Comparison of ENCODE assay signal across 8 mouse cellular contexts in genomic region chr5:136243851-136244761, GRCm38 (mm10). TPM values are rescaled to one million over a fixed set of nuclear protein-coding genes. Genes with fewer than 3 reads are reported as not detected.
A peak's percentile ranks its signal among the peaks of the same experiment; 100 is the strongest.
DNase-seq lines count a peak whose midpoint lies in the region; ATAC-seq and TF ChIP-seq lines count a peak whose summit lies in the region.

No protein-coding gene starts in this region.

- in situ Hi-C loops in CH12.LX (cut with MboI; ENCODE audit: low pct_ligation_motif_present, low pct_unique_long_range_greater_than_20kb, low sequenced_read_pairs): no loop called here

- 1% methylated on average over 67 of the region's 67 CpGs for WGBS in heart, embryonic 15.5 days
- under 1% methylated on average over 65 of the region's 67 CpGs for WGBS in midbrain, embryonic 16.5 days

- H3K79me2 ChIP-seq in CH12.LX (replicated peaks; ENCODE audit: control insufficient read depth, extremely low read depth, insufficient read depth, poor library complexity, severe bottlenecking): no peaks in the 10 kb centered on the region

- H3K4me1 ChIP-seq in CH12.LX (ENCODE audit: control insufficient read depth in 1 of 2, insufficient read depth in 2 of 2): peaks cover 34 to 73% of the 10 kb centered on the region in 2 experiments
- peaks cover 21% of the 10 kb centered on the region for H3K4me1 ChIP-seq in heart, embryonic 15.5 days (replicated peaks)
- peaks cover 23% of the 10 kb centered on the region for H3K4me1 ChIP-seq in midbrain, embryonic 16.5 days (ENCODE audit: control insufficient read depth, insufficient read depth, low read length)

- ATAC-seq in heart, embryonic 15.5 days (replicated peaks; ENCODE audit: insufficient number of reproducible peaks, insufficient read depth, low FRiP score, low read depth): peak; percentile 32
- ATAC-seq in midbrain, embryonic 16.5 days: peak; percentile 71
- no peak for ATAC-seq in inflammation-experienced regulatory T-cells, adult 6 months

- DNase-seq in heart, adult 11 months: peak; percentile 94
- no peak for DNase-seq in heart, postnatal 25 days (ENCODE audit: low spot score)
- DNase-seq in CH12.LX (ENCODE audit: extremely low read depth): no peak
- peak; percentile 42 to 57 for DNase-seq in cerebellum, postnatal 25 days
- DNase-seq in left cerebral cortex, postnatal 25 days (ENCODE audit: low spot score in 2 of 2): peak; percentile 10 to 17

- no peak for TF ChIP-seq CTCF in CH12.LX (conservative IDR thresholded peaks at IDR 0.05 in 1 of 2, IDR thresholded peaks at IDR 0.05 in 1 of 2; ENCODE audit: low read depth in 2 of 2, low read length in 2 of 2)

- H3K9me3 ChIP-seq in CH12.LX (replicated peaks; ENCODE audit: low read length): no peaks in the 10 kb centered on the region
- no peaks in the 10 kb centered on the region for H3K9me3 ChIP-seq in heart, embryonic 15.5 days (replicated peaks)
- H3K9me3 ChIP-seq in midbrain, embryonic 16.5 days (replicated peaks; ENCODE audit: control insufficient read depth, low read length, poor library complexity, severe bottlenecking): no peaks in the 10 kb centered on the region

- peak overlapping the region; percentile 81 for H3K4me2 ChIP-seq in CH12.LX (ENCODE audit: insufficient read depth, low read depth, poor library complexity, severe bottlenecking)
- peak overlapping the region; percentile 99 for H3K4me2 ChIP-seq in heart, embryonic 15.5 days
- H3K4me2 ChIP-seq in midbrain, embryonic 16.5 days (ENCODE audit: low read length): peak overlapping the region; percentile 52

- TF ChIP-seq EP300 in CH12.LX (IDR thresholded peaks at IDR 0.05; ENCODE audit: low read length): no peak

- dilution Hi-C loops in CH12.LX (cut with MboI; ENCODE audit: extremely low pct_ligation_motif_present, extremely low pct_unique_long_range_greater_than_20kb, low sequenced_read_pairs): no loop called here

- peaks cover 0 to 16% of the 10 kb centered on the region in 2 experiments for H3K36me3 ChIP-seq in CH12.LX (replicated peaks in 1 of 2; ENCODE audit: control insufficient read depth in 1 of 2, insufficient read depth in 1 of 2, low read length in 1 of 2)
- no peaks in the 10 kb centered on the region for H3K36me3 ChIP-seq in heart, embryonic 15.5 days
- no peaks in the 10 kb centered on the region for H3K36me3 ChIP-seq in midbrain, embryonic 16.5 days (ENCODE audit: control insufficient read depth, insufficient read depth, low read length)

- TF ChIP-seq POLR2A in CH12.LX (IDR thresholded peaks at IDR 0.05; ENCODE audit: low read depth, low read length): no peak

- intact Hi-C loops in heart, postnatal 25 days (cut with DNase I): no loop called here
- intact Hi-C loops in left cerebral cortex, postnatal 25 days (cut with DNase I): no loop called here

- H3K27me3 ChIP-seq in CH12.LX (replicated peaks): no peaks in the 10 kb centered on the region
- H3K27me3 ChIP-seq in heart, embryonic 15.5 days: peaks cover 27% of the 10 kb centered on the region
- no peaks in the 10 kb centered on the region for H3K27me3 ChIP-seq in midbrain, embryonic 16.5 days (ENCODE audit: control insufficient read depth, insufficient read depth, low read depth, low read length)

- no peak for TF ChIP-seq RAD21 in CH12.LX (IDR thresholded peaks at IDR 0.05; ENCODE audit: low read depth, low read length)

- H3K9ac ChIP-seq in CH12.LX (ENCODE audit: insufficient read depth, low read depth): peak overlapping the region; percentile 41
- H3K9ac ChIP-seq in heart, embryonic 15.5 days: peak overlapping the region; percentile 65
- H3K9ac ChIP-seq in midbrain, embryonic 16.5 days (ENCODE audit: low read depth, low read length): peak overlapping the region; percentile 95

- peak overlapping the region; percentile 68 to 75 (median 72) for H3K4me3 ChIP-seq in CH12.LX (replicated peaks in 1 of 3; ENCODE audit: low read depth in 2 of 3, low read length in 2 of 3, poor library complexity in 1 of 3)
- H3K4me3 ChIP-seq in heart, embryonic 15.5 days: peak overlapping the region; percentile 85
- H3K4me3 ChIP-seq in midbrain, embryonic 16.5 days (ENCODE audit: low read depth, low read length): peak overlapping the region; percentile 88

- no peak overlapping the region for H3K27ac ChIP-seq in CH12.LX (ENCODE audit: insufficient read depth, low read depth)
- H3K27ac ChIP-seq in heart, embryonic 15.5 days: 0 out of 2 replicates have a peak overlapping the region, but pooled peaks have one; percentile 74
- peak overlapping the region; percentile 89 for H3K27ac ChIP-seq in midbrain, embryonic 16.5 days (ENCODE audit: low read length)

TF ChIP-seq in CH12.LX, 34 proteins besides CTCF, POLR2A, EP300 and RAD21:
- no peak for TF ChIP-seq RCOR1 (conservative IDR thresholded peaks at IDR 0.05; ENCODE audit: low read depth, low read length)
- TF ChIP-seq NRF1 (IDR thresholded peaks at IDR 0.05; ENCODE audit: low read depth, low read length): no peak
- peak; percentile 80; the same call in 1 of the 2 replicates for TF ChIP-seq UBTF (IDR thresholded peaks at IDR 0.05; ENCODE audit: low read depth, low read length)
- no peak for TF ChIP-seq HCFC1 (IDR thresholded peaks at IDR 0.05; ENCODE audit: low read depth, low read length)
- no peak for TF ChIP-seq TBP (conservative IDR thresholded peaks at IDR 0.05; ENCODE audit: low read depth, low read length)
- no peak for TF ChIP-seq TCF12 (IDR thresholded peaks at IDR 0.05; ENCODE audit: low read depth, low read length)
- TF ChIP-seq GABPA (IDR thresholded peaks at IDR 0.05; ENCODE audit: insufficient replicate concordance, low read depth, low read length): no peak

RNA-seq across cellular contexts. Expression of gene Sh2b2, which starts 2.2 kb away (rescaled TPM):
- total RNA-seq in heart, postnatal 25 days (2021): under 1 TPM; 0.62 to 0.75 TPM
- total RNA-seq in CH12.LX (2012; rRNA removed) (16.2 and 17.9 TPM in 2 replicates), CH12.LX (2014; rRNA removed) (8.1 and 8.5 TPM in 2 replicates)
- polyA plus RNA-seq in CH12.LX (2012; ENCODE audit: insufficient read length, low read depth): 26.4 and 27.8 TPM in 2 replicates
- 1.1 and 2.3 TPM in 2 replicates for polyA plus RNA-seq in heart, embryonic 15.5 days (2015; fragmentation: Nextera tagmentation; extraction: Ambion mirVana)
- total RNA-seq in left cerebral cortex, postnatal 25 days (2021): 1 to 10 TPM; 7.2 to 8.2 TPM
- 24.8 and 24.9 TPM in 2 replicates for polyA plus RNA-seq in midbrain, embryonic 16.5 days (2015; fragmentation: Nextera tagmentation; extraction: Ambion mirVana)
- polyA plus RNA-seq in inflammation-experienced regulatory T-cells, adult 6 months (2017; shearing (Covaris generic)): under 1 TPM in 1 of 3 experiments, not detected in 2; 0.24 TPM

RNA-seq across cellular contexts. Expression of gene Prkrip1, which starts 45.3 kb away (rescaled TPM):
- 10 to 100 TPM; 17.3 to 20.9 TPM for total RNA-seq in heart, postnatal 25 days (2021)
- 45.5 and 59.1 TPM in 2 replicates for total RNA-seq in CH12.LX (2012; rRNA removed)
- total RNA-seq in CH12.LX (2014; rRNA removed): 43.7 and 47.7 TPM in 2 replicates
- 94.8 and 117 TPM in 2 replicates for polyA plus RNA-seq in CH12.LX (2012; ENCODE audit: insufficient read length, low read depth)
- polyA plus RNA-seq in heart, embryonic 15.5 days (2015; fragmentation: Nextera tagmentation; extraction: Ambion mirVana): 33.6 and 34.6 TPM in 2 replicates
- total RNA-seq in left cerebral cortex, postnatal 25 days (2021): 10 to 100 TPM; 36.8 to 37.1 TPM
- polyA plus RNA-seq in midbrain, embryonic 16.5 days (2015; fragmentation: Nextera tagmentation; extraction: Ambion mirVana): 59.4 and 73.5 TPM in 2 replicates
- 10 to 100 TPM; 40.9 to 48.3 (median 45.5) TPM for polyA plus RNA-seq in inflammation-experienced regulatory T-cells, adult 6 months (2017; shearing (Covaris generic))

Comparison
In these comparisons a context has a peak if more than half of its experiments do, and no peak if none do; other contexts are left out.
1. DNase-seq: peak in heart, adult 11 months (single experiment), cerebellum, postnatal 25 days (2 of 2) and left cerebral cortex, postnatal 25 days (2 of 2); none in heart, postnatal 25 days (single experiment) and CH12.LX (single experiment).
2. H3K9ac ChIP-seq: peak in every context shown above with its lines; median percentile 95 in midbrain, embryonic 16.5 days; 65 in heart, embryonic 15.5 days; 41 in CH12.LX.
3. Peak in every context shown above with its lines, with median percentiles within 50 percentile points of each other: H3K4me2 ChIP-seq and H3K4me3 ChIP-seq.